Mouse (Mus musculus) CD8-positive naive resting alpha-beta T cell, adult 2 months (primary cell): ENCODE measurements around the gene Echdc3.

Experiments used
- DNase-seq, 2 experiments: peaks; one replicate each; pipeline ENCODE4 v3.0.0; 2022; ENCODE audit warnings: low read depth in 2 of 2, low spot score in 2 of 2

Gene Echdc3

GRCm38 (mm10) chr2:6212724-6213511 is at the start of gene Echdc3:
TSS of gene Echdc3 (minus strand) at chr2:6213033.
- DNase-seq, result peak in 1 of 2 experiments; percentile 7

- DNase-seq, result no peak
Measured at GRCm38 (mm10) chr2:6261718-6262117, 48.9 kb upstream of the Echdc3 start.

DNA sequence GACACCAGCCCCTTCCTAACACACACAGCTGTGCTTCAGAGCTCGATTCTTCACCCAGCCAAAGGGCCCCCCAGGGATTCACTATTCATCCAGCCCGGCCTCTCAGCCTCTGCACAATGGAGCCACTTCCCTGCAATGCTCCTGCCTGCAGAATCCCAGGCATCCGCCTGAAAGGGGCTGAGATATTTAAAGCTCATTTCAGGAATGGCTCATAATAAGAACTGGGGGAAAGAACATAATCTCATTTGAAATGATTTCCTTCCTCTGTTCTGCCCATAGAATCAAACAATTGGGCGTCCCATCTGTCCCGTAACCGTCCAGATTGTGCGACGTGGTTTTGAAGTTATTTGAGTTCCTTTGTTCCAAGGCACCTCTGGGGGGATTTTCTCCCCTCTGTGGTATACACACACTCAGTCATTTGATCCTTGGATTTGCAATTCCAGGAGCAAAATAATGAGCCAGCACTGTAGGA is 48.4 kb upstream of the Echdc3 start:
- no peak for DNase-seq

- no peak for DNase-seq
Measured at GRCm38 (mm10) chr2:6260661-6261060, 47.8 kb upstream of the Echdc3 start.

- DNase-seq, result no peak
Measured at GRCm38 (mm10) chr2:6259182-6259581, 46.3 kb upstream of the Echdc3 start.

DNA sequence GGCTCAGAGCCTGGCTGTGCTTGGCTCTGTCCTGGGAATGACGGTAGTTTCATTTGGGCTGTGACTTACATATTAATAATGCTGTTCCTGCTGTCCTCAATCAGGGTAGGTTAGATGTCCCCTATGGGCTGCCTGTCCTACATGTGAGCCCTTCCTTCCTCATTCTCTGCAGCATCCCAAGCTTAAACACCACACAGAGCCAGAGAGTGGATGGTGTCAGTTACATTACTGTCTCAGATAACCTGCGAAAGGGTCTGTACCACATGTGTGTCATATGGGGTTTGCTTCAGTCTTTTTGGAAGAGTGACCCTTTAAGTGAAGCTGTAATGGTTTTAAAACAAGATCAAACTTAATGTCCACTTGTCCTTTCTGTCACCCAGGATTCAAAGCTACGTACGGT is 45.2 kb upstream of the Echdc3 start:
- no peak for DNase-seq

GRCm38 (mm10) chr2:6257146-6257545 is 44.3 kb upstream of the Echdc3 start:
- no peak for DNase-seq

- peak; percentile 13 to 25 for DNase-seq
Measured at GRCm38 (mm10) chr2:6255989-6256841, 43.4 kb upstream of the Echdc3 start.

DNA sequence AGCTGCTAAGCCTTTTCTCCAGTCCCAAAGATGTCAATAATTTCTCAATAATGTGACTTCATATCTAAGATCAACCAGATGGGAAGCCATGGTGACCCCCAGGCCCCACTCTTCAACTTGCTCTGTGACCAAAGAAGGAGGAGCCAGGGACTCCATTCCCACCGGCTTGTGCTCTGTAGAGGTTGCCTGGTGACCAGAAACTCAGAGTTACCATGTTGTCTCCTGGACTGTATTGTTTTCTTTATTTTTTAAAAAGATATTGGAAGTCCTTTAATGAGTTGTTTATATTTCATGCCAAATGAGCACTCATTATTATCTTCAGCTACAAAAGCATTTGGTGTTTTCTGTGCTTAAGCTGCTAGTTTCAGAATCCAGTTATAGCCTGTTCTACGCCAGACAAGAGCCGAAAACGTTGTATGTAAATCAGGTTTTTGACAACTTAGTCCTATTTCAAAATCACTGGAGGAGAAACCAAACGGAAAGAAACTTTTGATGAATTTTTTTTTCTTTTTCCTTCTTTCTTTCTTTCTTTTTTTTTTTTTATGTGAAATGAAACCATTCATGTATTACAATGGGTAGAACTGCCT is 42.7 kb upstream of the Echdc3 start:
- no peak for DNase-seq

DNA sequence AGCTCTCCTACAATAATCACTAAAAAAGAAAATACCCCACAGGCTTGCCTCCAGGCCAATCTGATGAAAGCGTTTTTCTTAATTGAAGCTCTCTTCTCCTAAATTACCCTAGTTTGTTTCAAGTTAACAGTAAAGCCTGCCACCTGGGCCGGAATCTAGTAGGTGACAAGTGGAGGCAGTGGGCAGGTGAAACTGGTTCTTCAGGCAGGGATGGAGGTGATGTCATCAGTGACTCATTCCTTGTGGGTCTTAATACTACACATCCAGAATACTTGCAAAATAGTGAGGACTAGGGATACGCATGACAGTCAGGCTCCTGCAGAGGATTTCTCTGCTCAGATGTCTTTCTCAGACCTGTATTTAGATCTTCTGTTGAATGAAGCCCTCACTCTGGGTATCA is 39.7 kb upstream of the Echdc3 start:
- no peak for DNase-seq

DNA sequence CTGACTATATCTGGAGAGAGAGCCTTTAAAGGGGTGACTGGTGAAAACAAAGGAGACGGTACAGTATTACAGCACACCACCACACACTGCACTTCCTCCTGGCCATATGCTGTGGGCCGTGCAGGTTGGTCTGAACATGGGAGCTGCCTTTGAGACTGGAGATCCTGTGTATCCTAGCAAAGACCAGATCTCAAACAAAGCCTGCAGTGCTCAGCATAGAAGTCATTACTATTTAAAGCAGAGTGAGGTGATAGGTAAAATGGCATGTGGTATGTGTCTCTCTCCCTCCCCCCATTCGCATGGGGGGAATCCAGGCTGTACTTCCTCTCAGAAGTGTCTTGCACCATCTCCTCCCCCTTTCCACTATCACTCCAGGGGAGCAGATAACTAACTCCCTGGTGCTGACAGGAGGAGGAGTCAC is 38.3 kb upstream of the Echdc3 start:
- no peak for DNase-seq

- no peak for DNase-seq
Measured at GRCm38 (mm10) chr2:6241446-6241845, 28.6 kb upstream of the Echdc3 start.

GRCm38 (mm10) chr2:6240072-6240471 is 27.2 kb upstream of the Echdc3 start:
- no peak for DNase-seq

- no peak for DNase-seq
Measured at GRCm38 (mm10) chr2:6239333-6239732, 26.5 kb upstream of the Echdc3 start.

- DNase-seq, result no peak
Measured at GRCm38 (mm10) chr2:6238679-6239078, 25.8 kb upstream of the Echdc3 start.

DNA sequence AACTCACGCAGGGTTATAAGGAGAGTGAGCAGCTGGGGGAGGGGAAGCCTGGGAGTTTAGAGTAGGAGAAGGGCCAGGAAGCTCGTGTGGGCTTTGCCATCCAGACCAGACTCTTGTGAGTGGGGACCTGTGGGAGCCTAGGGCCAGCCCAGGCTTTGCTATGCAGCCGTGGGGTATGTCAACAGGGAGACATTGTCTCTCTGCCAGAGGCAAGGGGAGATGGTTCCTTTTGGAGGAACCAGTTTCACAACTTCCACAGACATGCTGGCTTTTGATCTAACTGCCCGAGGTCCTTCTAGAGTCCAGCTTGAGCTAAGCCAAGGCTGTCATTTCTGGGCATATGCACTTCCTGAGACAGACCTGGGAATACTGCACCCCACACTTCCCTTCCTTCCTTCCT is 25.4 kb upstream of the Echdc3 start:
- no peak for DNase-seq

DNA sequence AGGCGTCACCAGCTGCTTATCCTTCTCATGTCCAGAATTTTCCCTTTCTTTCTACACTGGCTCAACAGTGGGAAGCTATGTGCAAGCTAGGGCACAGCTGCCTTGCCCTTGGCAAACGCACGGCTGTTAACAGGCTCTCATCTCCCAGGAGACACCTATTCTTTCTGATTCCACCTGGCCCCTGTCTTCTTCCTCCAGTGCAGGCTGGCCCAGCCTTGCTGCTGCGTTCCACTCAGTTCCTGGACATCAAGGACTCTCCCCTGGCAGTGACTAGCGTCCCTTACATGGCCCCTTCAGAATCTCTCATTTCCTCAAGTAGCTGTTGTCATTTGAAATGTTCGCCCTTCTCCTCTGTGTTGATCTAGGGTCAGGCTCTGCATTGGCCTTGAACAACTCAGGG is 20.5 kb upstream of the Echdc3 start:
- no peak for DNase-seq

GRCm38 (mm10) chr2:6232755-6233154 is 19.9 kb upstream of the Echdc3 start:
- DNase-seq, result no peak

- DNase-seq, result no peak
Measured at GRCm38 (mm10) chr2:6230865-6231264, 18.0 kb upstream of the Echdc3 start.

GRCm38 (mm10) chr2:6229597-6230290 is 16.9 kb upstream of the Echdc3 start:
- DNase-seq, result no peak

DNA sequence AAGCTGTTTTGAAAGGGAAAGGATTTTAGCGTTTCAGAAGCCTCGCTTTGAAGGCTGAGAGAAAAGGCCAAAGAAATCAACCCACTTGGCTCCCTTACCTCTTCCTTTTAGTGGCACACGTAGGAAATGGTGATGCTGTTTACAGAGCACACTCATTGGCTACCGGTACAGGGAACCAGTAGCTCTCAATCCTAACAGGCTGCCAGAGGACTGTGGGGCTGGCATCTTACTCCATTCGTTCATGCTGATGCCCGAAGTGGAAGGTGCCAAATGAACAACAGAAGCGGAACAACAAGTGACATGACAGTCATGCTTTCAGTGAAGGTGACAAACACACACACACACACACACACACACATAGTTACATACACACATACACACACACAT is 14.2 kb upstream of the Echdc3 start:
- DNase-seq, result no peak
